Mouse (Mus musculus) liver, adult 2 months (tissue): ENCODE data around the gene Slc17a7.

Experiments used
- CTCF ChIP-seq: fragments of 200-500 bp; IDR thresholded peaks from 2 replicates; pipeline ENCODE4 v1.5.1; 2011; ENCODE audit warnings: low read depth, low read length, control low read depth
- POLR2A ChIP-seq: fragments of 200-500 bp; IDR thresholded peaks from 2 replicates; pipeline ENCODE4 v1.6.1; 2011; ENCODE audit warnings: low read length, control low read depth; ENCODE audit not compliant: insufficient read depth; ENCODE audit errors: extremely low read depth

DNA sequence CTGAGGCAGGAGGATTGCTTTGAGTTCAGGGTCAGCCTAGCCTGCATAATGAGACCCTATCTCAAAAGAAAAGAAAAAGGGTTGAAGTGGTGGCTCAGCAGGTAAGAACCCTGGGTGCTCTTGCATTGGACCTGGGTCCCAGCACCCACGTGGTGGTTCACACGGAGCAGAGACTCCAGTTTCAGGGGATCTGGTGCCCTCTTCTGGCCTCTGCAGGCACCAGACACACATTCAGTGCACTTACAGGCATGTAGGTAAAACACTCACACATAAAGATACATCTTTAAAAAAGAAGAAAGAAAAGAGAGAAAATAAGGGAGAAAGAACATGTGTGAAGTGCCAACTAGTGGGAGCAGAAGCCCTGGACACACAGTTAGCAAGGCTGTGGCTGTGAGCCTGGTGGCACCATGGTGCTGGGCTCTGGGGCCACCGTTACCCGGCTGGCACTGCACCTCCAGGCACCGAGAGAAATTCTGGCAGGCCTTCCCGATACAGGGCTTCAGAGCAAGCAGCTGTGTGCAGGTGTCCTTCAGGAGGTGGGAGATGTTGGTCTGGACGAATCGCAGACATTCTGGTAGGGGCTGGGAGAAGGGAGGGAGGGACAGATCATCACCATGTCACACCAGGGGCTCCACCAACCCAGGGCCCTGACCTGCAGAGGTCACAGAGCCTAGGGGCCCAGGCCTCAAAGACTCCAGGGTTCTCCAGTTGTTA lies 30.1 kb upstream of the Slc17a7 start:
- peak; percentile 43 for TF ChIP-seq CTCF
- TF ChIP-seq POLR2A: no peak
